Mouse (Mus musculus): ENCODE measurements around the gene Tnnc2. TPM values are rescaled to one million over a fixed set of nuclear protein-coding genes. Genes with fewer than 3 reads are reported as not detected.
A peak's percentile ranks its signal among the peaks of the same experiment; 100 is the strongest.

Gene Tnnc2
- polyA plus RNA-seq, 1 experiment from 2014 or later = 0.52 TPM

GRCm38 (mm10) chr2:164748991-164749390, 30.8 kb downstream of the Tnnc2 start:
- no peak for ATAC-seq (ENCODE audit: low FRiP score, low read depth)
- Histone ChIP-seq H3K9ac (replicated peaks) (no peak overlapping the region), H3K9me3 (no peaks in the 10 kb centered on the region), H3K27me3 (0 out of 2 replicates have a peak, but pooled peaks cover 2% of the 10 kb centered on the region), H3K4me2 (replicated peaks) (no peak overlapping the region), H3K36me3 (peaks cover 55% of the 10 kb centered on the region), H3K4me1 (peaks cover 18% of the 10 kb centered on the region), H3K4me3 (no peak overlapping the region), H3K27ac (replicated peaks) (no peak overlapping the region)
- WGBS = 91% methylated on average over 6 of the region's 6 CpGs

- H3K27me3 ChIP-seq = 0 out of 2 replicates have a peak, but pooled peaks cover 7% of the 10 kb centered on the region
- peaks cover 18% of the 10 kb centered on the region for H3K4me1 ChIP-seq
- no peaks in the 10 kb centered on the region for H3K9me3 ChIP-seq
- H3K9ac ChIP-seq (replicated peaks) = no peak overlapping the region
- 88% methylated on average over 4 of the region's 4 CpGs for WGBS
- no peak overlapping the region for H3K27ac ChIP-seq (replicated peaks)
- H3K4me2 ChIP-seq (replicated peaks) = no peak overlapping the region
- H3K4me3 ChIP-seq = no peak overlapping the region
- no peak for ATAC-seq (ENCODE audit: low FRiP score, low read depth)
- H3K36me3 ChIP-seq = peaks cover 51% of the 10 kb centered on the region
Observed at GRCm38 (mm10) chr2:164748191-164748590, 31.6 kb downstream of the Tnnc2 start.

- H3K9ac ChIP-seq (replicated peaks) = peak overlapping the region; percentile 84
- 0 out of 2 replicates have a peak, but pooled peaks cover 7% of the 10 kb centered on the region for H3K27me3 ChIP-seq
- peaks cover 38% of the 10 kb centered on the region for H3K36me3 ChIP-seq
- peaks cover 18% of the 10 kb centered on the region for H3K4me1 ChIP-seq
- WGBS = 60% methylated on average over 8 of the region's 8 CpGs
- H3K27ac ChIP-seq (replicated peaks) = no peak overlapping the region
- H3K4me3 ChIP-seq = peak overlapping the region; percentile 76
- H3K9me3 ChIP-seq = no peaks in the 10 kb centered on the region
- ATAC-seq (ENCODE audit: low FRiP score, low read depth) = no peak
- H3K4me2 ChIP-seq (replicated peaks) = peak overlapping the region; percentile 83
Observed at GRCm38 (mm10) chr2:164746693-164747092, 33.1 kb downstream of the Tnnc2 start.

DNA sequence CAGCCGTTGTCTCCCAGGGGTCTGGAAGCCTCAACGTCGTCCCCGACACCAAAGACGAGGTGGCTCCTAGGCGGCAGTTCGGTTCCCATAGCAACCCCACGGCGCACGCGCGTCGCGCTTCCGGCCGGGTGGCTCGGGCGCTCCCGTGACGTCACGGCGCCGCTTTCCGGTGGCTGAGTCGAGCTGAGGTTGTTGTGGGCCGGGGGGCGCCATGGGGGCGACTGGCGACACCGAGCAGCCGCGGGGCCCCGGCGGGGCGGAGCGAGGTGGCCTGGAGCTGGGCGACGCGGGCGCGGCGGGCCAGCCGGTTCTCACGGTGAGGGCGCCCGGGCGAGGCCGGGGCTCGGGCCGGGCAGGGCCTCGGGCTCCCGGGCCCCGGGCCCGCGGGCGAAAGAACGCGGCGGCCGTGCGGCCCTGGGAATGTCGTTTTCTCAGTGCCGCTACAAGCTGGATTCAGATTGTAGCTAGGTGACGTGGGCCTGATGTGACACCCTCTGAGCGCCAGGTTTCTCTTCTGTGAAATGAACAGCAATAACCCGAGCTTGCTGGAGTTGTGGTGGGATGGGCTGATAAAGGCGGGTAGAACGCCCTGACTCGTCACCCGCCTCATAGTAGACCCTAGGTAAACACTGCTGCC, 33.8 kb downstream of the Tnnc2 start, which contains the start of the genes Wfdc3 and Dnttip1:
TSS of gene Wfdc3 (minus strand) at position 89 of the 637 bp plus-strand sequence.
TSS of gene Dnttip1 (plus strand) at position 141 of the 637 bp plus-strand sequence.
- Histone ChIP-seq H3K9me3 (no peaks in the 10 kb centered on the region), H3K4me1 (peaks cover 18% of the 10 kb centered on the region), H3K27ac (replicated peaks) (peak within 1 kb of the TSS; percentile 67), H3K27me3 (0 out of 2 replicates have a peak, but pooled peaks cover 7% of the 10 kb centered on the region), H3K4me2 (replicated peaks) (peak within 1 kb of the TSS; percentile 83), H3K4me3 (peak within 1 kb of the TSS; percentile 76), H3K36me3 (peaks cover 32% of the 10 kb centered on the region), H3K9ac (replicated peaks) (peak within 1 kb of the TSS; percentile 84)
- peak; percentile 91 for ATAC-seq (ENCODE audit: low FRiP score, low read depth)
- WGBS = under 1% methylated on average over 64 of the region's 70 CpGs

GRCm38 (mm10) chr2:164744987-164745386, 34.8 kb downstream of the Tnnc2 start:
- ATAC-seq (ENCODE audit: low FRiP score, low read depth) = no peak
- Histone ChIP-seq H3K36me3 (peaks cover 24% of the 10 kb centered on the region), H3K9ac (replicated peaks) (peak overlapping the region; percentile 84), H3K27me3 (0 out of 2 replicates have a peak, but pooled peaks cover 7% of the 10 kb centered on the region), H3K4me1 (peaks cover 18% of the 10 kb centered on the region), H3K4me2 (replicated peaks) (peak overlapping the region; percentile 83), H3K9me3 (no peaks in the 10 kb centered on the region), H3K27ac (replicated peaks) (no peak overlapping the region), H3K4me3 (peak overlapping the region; percentile 76)
- 74% methylated on average over 13 of the region's 13 CpGs for WGBS

DNA sequence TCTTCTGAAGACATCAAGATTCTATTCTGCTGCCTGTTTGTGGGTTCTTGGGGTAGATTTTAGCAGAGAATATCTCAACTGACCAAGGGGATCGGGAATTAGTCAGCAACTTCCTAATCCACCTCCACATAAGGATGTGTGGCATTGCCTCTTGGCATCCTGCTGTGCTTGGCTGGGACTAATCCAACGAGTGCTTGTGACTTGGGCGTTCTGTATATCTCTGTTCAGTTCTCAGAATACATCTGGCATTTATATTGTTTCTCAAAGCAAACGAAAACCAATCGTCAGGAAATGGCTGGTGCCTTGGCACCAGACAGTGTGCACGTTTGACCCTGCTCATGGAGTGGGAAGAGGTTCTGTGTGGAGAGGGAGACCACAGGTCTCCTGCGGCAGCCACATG, 39.9 kb downstream of the Tnnc2 start:
- Histone ChIP-seq H3K4me1 (peaks cover under 1% of the 10 kb centered on the region; the same call in 1 of the 2 replicates), H3K9ac (replicated peaks) (no peak overlapping the region), H3K4me2 (replicated peaks) (no peak overlapping the region), H3K4me3 (no peak overlapping the region), H3K36me3 (no peaks in the 10 kb centered on the region), H3K9me3 (no peaks in the 10 kb centered on the region), H3K27ac (replicated peaks) (no peak overlapping the region), H3K27me3 (0 out of 2 replicates have a peak, but pooled peaks cover 7% of the 10 kb centered on the region)
- no peak for ATAC-seq (ENCODE audit: low FRiP score, low read depth)
- 67% methylated on average over 7 of the region's 7 CpGs for whole genome bisulfite sequencing

DNA sequence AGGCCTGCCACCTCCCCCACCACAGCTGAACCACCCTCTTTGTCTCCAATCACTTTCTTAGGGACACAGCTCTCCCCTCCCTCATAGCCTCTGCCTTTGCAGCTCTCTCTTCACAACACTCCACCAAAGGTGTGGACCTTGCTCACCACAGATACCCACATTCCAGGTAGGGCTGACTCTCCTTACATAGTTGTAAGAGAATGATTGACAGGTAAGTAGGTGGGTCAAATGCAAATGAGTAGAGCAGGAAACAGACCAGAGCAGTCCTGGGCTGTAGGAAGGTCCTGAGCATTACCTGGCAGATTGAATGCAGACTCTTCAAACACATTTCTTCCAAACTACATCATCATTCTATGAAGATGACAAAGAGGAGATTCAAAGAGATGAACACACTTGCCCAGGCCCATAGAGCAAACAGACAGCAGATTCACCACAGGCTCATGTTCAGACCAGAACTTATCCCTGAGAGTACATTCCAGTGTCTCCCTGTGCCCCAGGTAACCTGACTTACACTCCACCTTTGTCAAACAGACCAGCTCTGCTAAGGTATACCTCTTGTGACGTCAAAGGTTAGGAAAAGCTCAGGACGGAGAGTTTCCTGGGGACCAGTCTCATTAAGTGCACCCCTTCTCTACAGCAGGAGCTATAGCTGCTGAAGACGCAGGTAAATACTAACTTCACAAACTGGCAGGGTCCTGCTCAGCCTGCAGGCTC, 42.2 kb downstream of the Tnnc2 start:
- Histone ChIP-seq H3K4me3 (no peak overlapping the region), H3K4me2 (replicated peaks) (no peak overlapping the region), H3K4me1 (no peaks in the 10 kb centered on the region), H3K27ac (replicated peaks) (no peak overlapping the region), H3K36me3 (no peaks in the 10 kb centered on the region), H3K9me3 (no peaks in the 10 kb centered on the region), H3K9ac (replicated peaks) (no peak overlapping the region), H3K27me3 (no peaks in the 10 kb centered on the region)
- WGBS = 68% methylated on average over 3 of the region's 3 CpGs
- ATAC-seq (ENCODE audit: low FRiP score, low read depth) = no peak

DNA sequence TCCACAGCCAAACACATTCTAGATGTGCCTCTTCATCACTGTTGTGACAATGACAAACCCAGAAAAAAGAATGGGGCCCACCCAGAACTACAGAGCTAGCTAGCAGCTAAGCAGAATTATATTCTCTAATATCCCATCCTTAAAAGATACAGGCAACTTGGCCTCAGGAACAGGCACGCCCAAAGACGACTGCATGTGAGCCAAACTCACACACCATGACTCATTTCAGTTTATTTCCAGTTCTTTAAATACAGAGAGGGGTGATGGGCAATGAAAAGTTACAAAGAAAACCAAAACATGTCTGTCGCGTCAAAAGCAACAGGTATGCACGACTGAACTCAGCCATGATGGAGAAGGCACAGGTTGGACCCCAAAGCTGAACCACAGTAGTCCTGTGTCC, 44.3 kb downstream of the Tnnc2 start:
- no peaks in the 10 kb centered on the region for H3K27me3 ChIP-seq
- H3K4me2 ChIP-seq (replicated peaks) = no peak overlapping the region
- no peaks in the 10 kb centered on the region for H3K36me3 ChIP-seq
- 93% methylated on average over 5 of the region's 5 CpGs for WGBS
- no peaks in the 10 kb centered on the region for H3K9me3 ChIP-seq
- no peaks in the 10 kb centered on the region for H3K4me1 ChIP-seq
- no peak for ATAC-seq (ENCODE audit: low FRiP score, low read depth)
- H3K4me3 ChIP-seq = no peak overlapping the region
- no peak overlapping the region for H3K9ac ChIP-seq (replicated peaks)
- H3K27ac ChIP-seq (replicated peaks) = no peak overlapping the region

DNA sequence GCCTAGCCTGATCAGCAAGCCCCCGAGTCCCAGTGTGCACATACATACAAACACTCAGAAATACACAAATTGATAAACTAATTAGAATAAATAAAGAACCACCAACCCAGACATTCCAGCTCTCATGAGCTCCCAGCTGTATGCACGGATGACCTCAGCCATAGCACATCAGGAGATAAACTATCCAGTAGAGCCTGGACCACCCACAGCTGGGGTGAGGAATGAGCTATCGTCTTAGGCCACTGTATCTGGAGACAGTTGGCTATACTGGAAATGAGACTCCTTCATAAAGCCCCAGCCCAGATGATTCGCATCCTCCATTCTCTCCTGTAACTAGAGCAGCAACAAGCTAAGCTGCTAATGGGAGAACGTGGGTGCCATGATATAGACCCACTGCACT, 44.9 kb downstream of the Tnnc2 start:
- no peak overlapping the region for H3K9ac ChIP-seq (replicated peaks)

DNA sequence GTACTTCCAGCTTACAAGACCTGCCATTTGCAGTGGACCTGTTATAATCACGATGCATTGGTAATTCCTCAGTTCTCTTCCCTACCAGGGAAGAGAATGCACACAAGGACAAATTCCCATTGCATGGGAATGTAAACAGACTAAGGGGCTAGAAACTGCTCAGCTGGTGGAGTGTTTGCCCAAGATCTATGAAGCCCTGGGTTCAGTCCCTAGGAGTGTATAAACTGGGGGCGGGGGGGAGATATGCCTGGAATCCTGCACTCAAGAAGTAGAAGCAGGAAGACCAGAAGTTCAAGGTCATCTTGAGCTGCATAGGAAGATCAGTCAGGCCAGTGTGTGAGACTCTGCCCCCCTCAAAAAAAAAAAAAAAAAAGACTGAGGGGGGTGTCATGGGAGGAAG, 46.5 kb downstream of the Tnnc2 start:
- Histone ChIP-seq H3K4me1 (no peaks in the 10 kb centered on the region), H3K9me3 (no peaks in the 10 kb centered on the region), H3K4me3 (no peak overlapping the region), H3K36me3 (no peaks in the 10 kb centered on the region), H3K27ac (replicated peaks) (no peak overlapping the region), H3K4me2 (replicated peaks) (no peak overlapping the region), H3K9ac (replicated peaks) (no peak overlapping the region), H3K27me3 (no peaks in the 10 kb centered on the region; the same call in 1 of the 2 replicates)
- WGBS = 82% methylated on average over 2 of the region's 2 CpGs
- no peak for ATAC-seq (ENCODE audit: low FRiP score, low read depth)

More for the DNA sequence above, 44.9 kb downstream of the Tnnc2 start:
- 85% methylated on average over 5 of the region's 5 CpGs for WGBS
- no peak overlapping the region for H3K4me2 ChIP-seq (replicated peaks)
- no peaks in the 10 kb centered on the region for H3K27me3 ChIP-seq
- no peaks in the 10 kb centered on the region for H3K4me1 ChIP-seq
- no peaks in the 10 kb centered on the region for H3K36me3 ChIP-seq
- ATAC-seq (ENCODE audit: low FRiP score, low read depth) = no peak
- H3K4me3 ChIP-seq = no peak overlapping the region
- H3K27ac ChIP-seq (replicated peaks) = no peak overlapping the region
- no peaks in the 10 kb centered on the region for H3K9me3 ChIP-seq

DNA sequence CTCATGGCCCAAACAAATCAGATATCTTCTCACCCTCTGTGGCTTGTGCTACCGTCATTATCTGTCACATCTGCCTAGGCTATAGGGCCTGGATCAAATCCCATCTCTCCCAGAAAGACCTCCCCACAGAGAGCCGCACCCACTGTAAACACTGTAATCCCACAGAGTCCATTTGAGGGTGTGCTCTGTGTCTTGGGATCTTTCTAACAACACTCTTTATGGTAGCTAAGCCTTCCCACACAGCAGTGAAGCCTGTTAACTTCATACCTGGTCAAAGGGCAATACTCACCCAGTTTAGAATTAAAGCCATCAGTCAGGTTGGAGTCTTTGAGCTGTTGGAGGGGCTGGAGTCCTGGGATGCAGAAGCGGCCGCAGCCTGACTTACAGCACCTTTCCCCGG, 48.0 kb downstream of the Tnnc2 start:
- WGBS = 73% methylated on average over 5 of the region's 5 CpGs
- Histone ChIP-seq H3K9me3 (no peaks in the 10 kb centered on the region), H3K9ac (replicated peaks) (no peak overlapping the region), H3K4me2 (replicated peaks) (no peak overlapping the region), H3K4me3 (no peak overlapping the region), H3K36me3 (no peaks in the 10 kb centered on the region), H3K4me1 (no peaks in the 10 kb centered on the region), H3K27me3 (peaks cover 3% of the 10 kb centered on the region), H3K27ac (replicated peaks) (no peak overlapping the region)
- ATAC-seq (ENCODE audit: low FRiP score, low read depth) = no peak

All from midbrain, embryonic 12.5 days (tissue).